Mouse (Mus musculus): ENCODE measurements around the gene Cd200r4.

Cd200r4 gene

DNA sequence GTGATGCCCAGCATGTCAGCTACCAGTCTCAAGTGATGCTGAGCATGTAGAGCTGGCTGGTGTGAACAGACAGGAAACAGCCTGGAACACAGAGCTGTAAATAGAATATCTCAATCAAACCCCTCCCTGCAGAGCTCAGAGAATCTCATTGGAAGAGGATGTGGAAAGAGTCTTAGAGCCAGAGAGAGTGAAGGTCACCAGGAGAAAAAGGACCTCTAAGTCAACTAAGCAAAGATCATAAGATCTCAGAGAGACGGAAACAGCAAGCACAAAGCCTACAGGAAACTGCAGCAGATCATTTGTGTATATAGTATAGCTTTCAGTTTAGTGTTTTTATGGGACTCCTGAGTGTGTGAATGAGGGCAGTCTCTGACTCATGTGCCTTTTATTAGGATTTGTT, 63.6 kb downstream of the Cd200r4 start:
- no peak for DNase-seq (ENCODE audit: low spot score in 2 of 2)

DNA sequence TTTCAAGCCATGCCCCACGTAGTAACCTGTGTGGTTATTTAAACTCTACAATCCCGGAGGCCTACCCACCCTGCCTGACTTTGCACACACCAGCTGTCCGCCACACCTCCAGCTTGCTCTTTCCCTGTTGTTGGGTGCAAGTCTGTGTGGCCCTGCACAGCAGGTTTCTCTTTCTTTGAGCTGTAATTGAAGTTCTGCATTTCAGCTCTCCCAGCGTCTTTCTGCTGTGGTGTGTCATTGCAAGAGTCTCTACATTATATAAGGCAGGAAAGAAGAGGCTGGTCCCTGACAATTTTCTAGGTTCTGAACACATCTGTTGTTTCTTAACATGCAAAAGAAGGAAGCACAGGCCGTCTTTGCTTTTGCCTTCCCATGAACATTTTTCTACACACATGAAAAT, 65.1 kb downstream of the Cd200r4 start:
- DNase-seq (ENCODE audit: low spot score in 2 of 2), result no peak

DNA sequence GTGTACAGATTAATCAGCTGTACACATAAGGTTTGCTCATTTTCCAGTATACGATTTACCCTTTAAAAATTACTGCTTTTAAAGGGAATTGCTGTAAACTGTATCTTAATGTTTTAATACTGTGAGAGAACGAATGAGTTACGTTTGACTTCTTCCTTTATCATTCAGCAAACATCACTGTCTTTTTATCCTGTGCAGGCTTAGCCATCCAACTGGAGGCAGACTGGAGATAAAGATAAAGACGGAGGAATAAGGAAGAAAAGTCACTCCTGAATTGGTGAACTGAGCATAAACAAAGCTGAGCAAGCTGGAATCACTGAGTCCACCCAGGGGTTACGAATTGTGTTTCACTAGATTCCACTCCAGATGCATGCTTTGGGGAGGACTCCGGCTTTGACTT, 66.1 kb downstream of the Cd200r4 start:
- DNase-seq (ENCODE audit: low spot score in 2 of 2), result no peak

Measured in spleen, postnatal 10 days (tissue).